Mouse (Mus musculus) MEL (cell line): Measurements from ENCODE around the gene Il11ra2.
"Not testable (repeated sequence)": the region's sequence is repeated elsewhere in the genome, so short reads cannot be mapped to it uniquely, and the experiment has no call there.

Experiments used
- CTCF ChIP-seq, 3 experiments: IDR thresholded peaks in 2 of 3; conservative IDR thresholded peaks in 1 of 3; 2 replicates each; pipeline ENCODE4 v1.5.1; 2011 to 2012; ENCODE audit warnings: low read length in 3 of 3, low read depth in 2 of 3, mild to moderate bottlenecking in 2 of 3, improper control_type of control experiment in 1 of 3, inconsistent platforms in 1 of 3, mixed read lengths in 1 of 3, moderate library complexity in 1 of 3; ENCODE audit not compliant: control insufficient read depth in 1 of 3, insufficient read depth in 1 of 3, poor library complexity in 1 of 3, severe bottlenecking in 1 of 3
- MAX ChIP-seq: IDR thresholded peaks from 2 replicates; pipeline ENCODE4 v1.6.1; 2011; ENCODE audit warnings: low read length, improper control_type of control experiment
- SIN3A ChIP-seq: IDR thresholded peaks from 2 replicates; pipeline ENCODE4 v1.6.1; 2012; ENCODE audit warnings: low read length, improper control_type of control experiment, inconsistent platforms
- SMC3 ChIP-seq: IDR thresholded peaks from 2 replicates; pipeline ENCODE4 v1.6.1; 2011; ENCODE audit warnings: low read depth, low read length, improper control_type of control experiment
- ZMIZ1 ChIP-seq: IDR thresholded peaks from 2 replicates; pipeline ENCODE4 v1.6.1; 2012; ENCODE audit warnings: low read depth, mild to moderate bottlenecking, inconsistent platforms, low read length, improper control_type of control experiment, moderate library complexity

GRCm38 (mm10) chr4:42629419-42629818 lies 32.3 kb downstream of the Il11ra2 start, which contains the start of gene Gm2564:
- not testable (repeated sequence) for TF ChIP-seq SMC3; SIN3A; ZMIZ1; CTCF (IDR thresholded peaks at IDR 0.05 in 2 of 3, conservative IDR thresholded peaks at IDR 0.05 in 1 of 3; ENCODE audit: control insufficient read depth in 1 of 3, insufficient read depth in 1 of 3, low read depth in 2 of 3, low read length in 3 of 3, poor library complexity in 1 of 3, severe bottlenecking in 1 of 3); MAX
